Mouse (Mus musculus) forebrain, postnatal 0 days (tissue): ENCODE measurements around the gene Slc45a3. TPM values are rescaled to one million over a fixed set of nuclear protein-coding genes. Genes with fewer than 3 reads are reported as not detected.
A peak's percentile ranks its signal among the peaks of the same experiment; 100 is the strongest.

Experiments
- ATAC-seq: fragments of 200-750 bp; cut with Nextera tagmentation; 2 replicates; pipeline ENCODE4 v1.8.0; 2017; ENCODE audit warnings: mild to moderate bottlenecking, moderate library complexity
- DNase-seq: peaks from one replicate; pipeline ENCODE4 v3.0.0-alpha.2; 2015
- H3K27ac ChIP-seq: fragments of 300-500 bp; sonication (generic); 2 replicates; pipeline ENCODE4 v1.5.1; 2014; ENCODE audit warnings: low read depth, mild to moderate bottlenecking, antibody characterized with exemption, low read length, moderate library complexity, mixed read lengths
- H3K27me3 ChIP-seq: fragments of 300-500 bp; sonication (generic); 2 replicates; pipeline ENCODE4 v1.6.1; 2014; ENCODE audit warnings: mild to moderate bottlenecking, low read length, mixed read lengths; ENCODE audit not compliant: insufficient read depth
- H3K36me3 ChIP-seq: fragments of 300-500 bp; sonication (generic); 2 replicates; pipeline ENCODE4 v1.6.1; 2014; ENCODE audit warnings: mild to moderate bottlenecking, moderate library complexity; ENCODE audit not compliant: insufficient read depth
- H3K4me1 ChIP-seq: fragments of 300-500 bp; sonication (generic); 2 replicates; pipeline ENCODE4 v1.6.1; 2014; ENCODE audit warnings: antibody characterized with exemption; ENCODE audit not compliant: insufficient read depth
- H3K4me2 ChIP-seq: fragments of 300-500 bp; sonication (generic); 2 replicates; pipeline ENCODE4 v1.6.1; 2014; ENCODE audit warnings: low read depth, mild to moderate bottlenecking, moderate library complexity
- H3K4me3 ChIP-seq: fragments of 300-500 bp; sonication (generic); 2 replicates; pipeline ENCODE4 v1.5.1; 2014; ENCODE audit warnings: low read depth, low read length, mixed read lengths
- H3K9ac ChIP-seq: fragments of 300-500 bp; sonication (generic); 2 replicates; pipeline ENCODE4 v1.6.1; 2014; ENCODE audit warnings: mild to moderate bottlenecking
- H3K9me3 ChIP-seq: fragments of 300-500 bp; sonication (generic); 2 replicates; pipeline ENCODE4 v1.6.1; 2016; ENCODE audit warnings: low read length
- CTCF ChIP-seq: sonication (generic); IDR thresholded peaks from 2 replicates; pipeline ENCODE4 v1.5.1; 2016; ENCODE audit warnings: antibody characterized with exemption, control low read depth, low read depth
- WGBS: fragments of 180-500 bp; shearing (Covaris S2); extraction: QIAGEN DNeasy Blood & Tissue Kit; methylation state at CpG from one replicate; pipeline ENCODE4 v1.1.7; 2014; 5-methylcytosine and 5-hydroxymethylcytosine counted together
- polyA plus RNA-seq: library from polyadenylated mRNA; unstranded; fragments of >200 nt; fragmentation: Nextera tagmentation; extraction: Ambion mirVana; gene quantifications from 2 replicates; pipeline ENCODE4 v1.2.1, GENCODE M21; 2015
- total RNA-seq: library from RNA; depleted of rRNA; stranded (reverse); fragments of >200 nt; gene quantifications from 2 replicates; pipeline ENCODE4 v1.2.3, GENCODE M21; 2014

The Slc45a3 gene
- total and polyA plus RNA-seq, 2 experiments from 2014 or later, result 0.69 to 0.86 TPM

- TF ChIP-seq CTCF, result no peak
- Histone ChIP-seq H3K27me3 (no peaks in the 10 kb centered on the region), H3K9me3 (no peaks in the 10 kb centered on the region), H3K4me1 (no peaks in the 10 kb centered on the region), H3K36me3 (no peaks in the 10 kb centered on the region), H3K9ac (no peak overlapping the region), H3K27ac (no peak overlapping the region), H3K4me2 (no peak overlapping the region), H3K4me3 (no peak overlapping the region)
- ATAC-seq, result no peak
- WGBS, result 83% methylated on average over 12 of the region's 12 CpGs
- no peak for DNase-seq
Measured at GRCm38 (mm10) chr1:131954242-131954865, 8.4 kb upstream of the Slc45a3 start.

DNA sequence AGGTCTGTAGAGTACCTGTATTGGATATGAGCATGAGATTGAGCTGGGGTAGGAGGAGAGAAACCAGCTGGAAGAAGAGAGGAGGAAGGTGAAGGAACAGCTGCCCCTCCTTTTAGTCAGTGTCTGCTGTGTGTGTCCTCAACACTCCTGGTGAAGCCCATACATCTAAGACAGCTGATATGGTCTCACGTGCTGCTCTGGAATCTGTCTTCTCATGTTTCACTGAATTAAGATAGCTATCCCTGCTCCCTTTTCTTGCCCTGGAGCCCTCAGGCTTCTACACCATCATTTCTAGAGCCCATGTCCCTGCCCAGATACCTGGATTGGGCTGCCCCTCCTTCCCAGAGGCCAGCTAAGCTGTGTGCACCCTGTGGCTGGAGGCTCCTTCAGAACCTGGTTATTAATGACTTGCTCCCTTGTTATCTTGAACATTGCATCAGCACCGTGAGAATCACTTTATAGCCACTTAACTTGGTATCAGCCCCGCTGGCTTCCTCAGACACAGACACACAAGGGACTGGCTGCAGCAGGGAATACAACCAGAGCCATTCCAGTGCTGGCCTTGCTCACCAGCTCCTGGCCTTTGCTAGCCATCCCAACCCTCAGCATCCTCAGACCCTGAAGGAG is 7.5 kb upstream of the Slc45a3 start:
- H3K9ac ChIP-seq, result no peak overlapping the region
- no peaks in the 10 kb centered on the region for H3K27me3 ChIP-seq
- 68% methylated on average over 3 of the region's 3 CpGs for WGBS
- no peak overlapping the region for H3K27ac ChIP-seq
- no peaks in the 10 kb centered on the region for H3K4me1 ChIP-seq
- H3K4me3 ChIP-seq, result no peak overlapping the region
- no peaks in the 10 kb centered on the region for H3K36me3 ChIP-seq
- no peaks in the 10 kb centered on the region for H3K9me3 ChIP-seq
- ATAC-seq (no peak), DNase-seq (no peak)
- TF ChIP-seq CTCF, result no peak
- no peak overlapping the region for H3K4me2 ChIP-seq

- no peak overlapping the region for H3K4me2 ChIP-seq
- no peaks in the 10 kb centered on the region for H3K9me3 ChIP-seq
- H3K27me3 ChIP-seq, result no peaks in the 10 kb centered on the region
- WGBS, result 92% methylated on average over 5 of the region's 5 CpGs
- DNase-seq, result no peak
- H3K36me3 ChIP-seq, result no peaks in the 10 kb centered on the region
- H3K4me3 ChIP-seq, result no peak overlapping the region
- ATAC-seq, result no peak
- H3K27ac ChIP-seq, result no peak overlapping the region
- no peak overlapping the region for H3K9ac ChIP-seq
- no peaks in the 10 kb centered on the region for H3K4me1 ChIP-seq
- TF ChIP-seq CTCF, result no peak
Measured at GRCm38 (mm10) chr1:131957416-131957815, 5.4 kb upstream of the Slc45a3 start.

DNA sequence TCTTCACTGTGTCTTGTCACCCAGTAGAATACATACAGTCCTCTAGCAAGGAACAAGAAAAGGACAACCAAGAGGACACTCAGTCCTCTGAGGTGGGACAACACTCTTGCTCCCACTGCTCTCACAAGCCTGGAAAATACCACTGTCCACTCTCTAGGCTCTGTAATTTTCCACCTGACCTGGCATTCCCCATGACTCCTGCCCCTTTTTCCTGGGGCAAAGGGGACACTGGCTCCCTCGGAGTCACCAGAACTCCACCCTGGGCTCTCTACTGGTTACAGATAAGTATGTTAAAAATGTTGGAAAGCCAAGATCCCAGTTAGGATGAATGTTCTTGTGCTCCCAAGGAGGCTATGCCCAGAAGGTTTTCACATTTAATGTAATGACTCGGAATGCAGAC is 1.8 kb upstream of the Slc45a3 start:
- 62% methylated on average over 2 of the region's 2 CpGs for WGBS
- ATAC-seq, result no peak
- Histone ChIP-seq H3K9ac (no peak overlapping the region), H3K27ac (no peak overlapping the region), H3K4me3 (no peak overlapping the region), H3K36me3 (no peaks in the 10 kb centered on the region), H3K4me2 (no peak overlapping the region), H3K27me3 (peaks cover 8% of the 10 kb centered on the region; the same call in 1 of the 2 replicates), H3K9me3 (no peaks in the 10 kb centered on the region), H3K4me1 (peaks cover 6% of the 10 kb centered on the region; the same call in 1 of the 2 replicates)
- no peak for DNase-seq
- TF ChIP-seq CTCF, result no peak

GRCm38 (mm10) chr1:131963085-131963951 is 551 bp downstream of the Slc45a3 start:
- no peak for TF ChIP-seq CTCF
- peak overlapping the region; percentile 72 for H3K4me3 ChIP-seq
- DNase-seq, result peak; percentile 33
- peaks cover 8% of the 10 kb centered on the region; the same call in 1 of the 2 replicates for H3K27me3 ChIP-seq
- H3K27ac ChIP-seq, result no peak overlapping the region
- peak overlapping the region; percentile 48 for H3K9ac ChIP-seq
- no peaks in the 10 kb centered on the region for H3K36me3 ChIP-seq
- ATAC-seq, result peak; percentile 67
- H3K4me2 ChIP-seq, result peak overlapping the region; percentile 98
- peaks cover 6% of the 10 kb centered on the region; the same call in 1 of the 2 replicates for H3K4me1 ChIP-seq
- H3K9me3 ChIP-seq, result no peaks in the 10 kb centered on the region
- 1% methylated on average over 74 of the region's 76 CpGs for WGBS

DNA sequence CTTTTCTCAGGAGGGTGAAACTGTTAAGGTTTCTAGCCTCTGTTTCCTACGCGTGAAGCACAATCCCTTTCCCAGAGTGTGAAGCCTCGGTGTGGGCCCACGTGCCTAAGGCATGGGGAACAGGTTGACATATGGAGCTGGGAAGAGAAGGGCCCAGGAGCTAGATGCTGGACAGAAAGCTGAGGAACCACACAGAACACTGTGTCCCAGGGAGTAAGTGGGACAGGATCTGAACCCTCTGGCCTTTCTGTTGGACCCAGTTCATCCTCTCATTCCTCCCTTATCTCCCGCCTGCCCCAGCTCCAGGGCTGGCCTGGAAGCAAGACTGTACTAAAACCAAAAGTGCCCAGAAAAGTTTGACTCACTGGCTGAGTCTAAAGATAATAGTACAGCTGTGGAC is 1.3 kb downstream of the Slc45a3 start:
- ATAC-seq (no peak), DNase-seq (no peak)
- Histone ChIP-seq H3K4me3 (0 out of 2 replicates have a peak overlapping the region, but pooled peaks have one; percentile 72), H3K36me3 (no peaks in the 10 kb centered on the region), H3K27me3 (peaks cover 8% of the 10 kb centered on the region; the same call in 1 of the 2 replicates), H3K9ac (no peak overlapping the region), H3K4me1 (peaks cover 6% of the 10 kb centered on the region; the same call in 1 of the 2 replicates), H3K27ac (no peak overlapping the region), H3K9me3 (no peaks in the 10 kb centered on the region), H3K4me2 (peak overlapping the region; percentile 98; the same call in 1 of the 2 replicates)
- TF ChIP-seq CTCF, result no peak
- WGBS, result 44% methylated on average over 5 of the region's 5 CpGs
